Mouse (Mus musculus) inflammation-experienced regulatory T-cells, adult 16 weeks (primary cell): Measurements from ENCODE around the gene Aamdc. TPM values are rescaled to one million over a fixed set of nuclear protein-coding genes. Genes with fewer than 3 reads are reported as not detected.

Experiments
- polyA plus RNA-seq: library from polyadenylated mRNA; unstranded; fragments of 100-300 nt; shearing (Covaris generic); gene quantifications from one replicate; pipeline ENCODE4 v1.2.1, GENCODE M21; 2017

Gene Aamdc
- 53.9 TPM for polyA plus RNA-seq

DNA sequence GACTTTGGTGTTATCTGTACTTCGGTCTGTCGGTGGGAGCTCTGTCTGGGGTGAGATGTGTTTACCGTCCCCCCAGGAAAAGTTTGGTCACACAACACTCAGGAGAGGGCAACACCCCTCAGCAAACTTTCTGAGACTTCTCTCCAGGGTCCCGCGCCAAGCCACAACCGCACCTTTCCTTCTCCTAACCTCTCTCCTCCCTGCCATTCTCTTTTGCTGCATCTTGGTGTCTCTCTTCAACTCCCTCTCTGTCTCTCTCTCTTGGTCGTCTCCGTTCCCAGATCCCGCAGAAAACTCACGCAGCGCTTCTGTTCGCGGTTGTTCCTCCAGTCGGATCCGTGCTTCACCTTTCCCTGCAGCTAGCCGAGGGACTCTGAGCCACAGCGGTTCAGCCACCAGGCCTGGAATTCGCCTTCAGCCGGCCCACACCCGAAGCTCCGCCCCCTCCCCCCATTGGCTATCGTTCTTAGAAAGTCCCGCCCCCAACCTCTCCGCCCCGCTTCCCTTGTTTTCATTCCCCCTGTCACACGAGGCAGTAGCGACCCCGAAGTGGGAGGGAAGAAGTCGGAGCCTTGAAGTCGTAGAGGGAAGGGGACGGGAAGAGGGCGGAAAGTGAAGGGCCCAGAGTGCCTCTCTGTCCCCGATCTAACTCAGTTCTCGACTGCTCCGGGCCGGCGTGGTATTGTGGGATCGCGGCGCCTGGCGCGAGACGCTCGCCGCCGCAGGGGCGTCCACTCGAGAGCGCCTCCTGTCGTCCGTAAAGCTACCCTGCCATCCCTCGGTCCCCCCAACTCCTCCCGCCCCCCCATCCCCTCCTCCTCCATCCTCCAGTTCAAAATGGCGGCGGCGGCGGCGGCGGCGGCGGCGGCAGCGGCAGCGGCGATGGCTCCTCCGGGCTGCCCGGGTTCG is at the start of gene Aamdc, which contains the start of gene Rsf1:
Gene Aamdc, minus strand, starts transcription at position 431 of the 909 bp plus-strand sequence.
Gene Rsf1, plus strand, starts transcription at position 823 of the 909 bp plus-strand sequence.

Other genes starting within 250 kb of the Aamdc start
- gene Usp35, start 247.5 kb downstream of the Aamdc start, polyA plus RNA-seq: 1.2 TPM
- gene Kctd21, start 247.2 kb downstream of the Aamdc start, polyA plus RNA-seq: 3.6 TPM
- gene Alg8, start 207.9 kb downstream of the Aamdc start, polyA plus RNA-seq: 23.0 TPM
- 165 TPM for gene Ndufc2, start 179.5 kb downstream of the Aamdc start, polyA plus RNA-seq
- not detected for gene Thrsp, start 161.8 kb downstream of the Aamdc start, polyA plus RNA-seq
- 0.32 TPM for gene Kctd14, start 128.2 kb downstream of the Aamdc start, polyA plus RNA-seq
- 62.4 TPM for gene Ints4, start 98.5 kb downstream of the Aamdc start, polyA plus RNA-seq
- 26.1 TPM for gene Rsf1, start 392 bp upstream of the Aamdc start, polyA plus RNA-seq
- gene Clns1a, start 117.1 kb upstream of the Aamdc start, polyA plus RNA-seq: 135 TPM
- 0.93 TPM for gene Aqp11, start 158.8 kb upstream of the Aamdc start, polyA plus RNA-seq
- 5.1 TPM for gene Pak1, start 209.0 kb upstream of the Aamdc start, polyA plus RNA-seq